Mouse (Mus musculus) neural tube, embryonic 14.5 days (tissue): ENCODE measurements around the gene Lmnb2. TPM values are rescaled to one million over a fixed set of nuclear protein-coding genes. Genes with fewer than 3 reads are reported as not detected.

Source experiments
- ATAC-seq: fragments of 200-750 bp; cut with Nextera tagmentation; 2 replicates; pipeline ENCODE4 v1.8.0; 2017; ENCODE audit warnings: low read depth, mild to moderate bottlenecking, moderate TSS enrichment, moderate library complexity
- H3K27ac ChIP-seq: fragments of 300-500 bp; sonication (generic); 2 replicates; pipeline ENCODE4 v1.5.1; 2014; ENCODE audit warnings: low read depth, mild to moderate bottlenecking, control low read depth, low read length, moderate library complexity, mixed read lengths
- H3K27me3 ChIP-seq: fragments of 300-500 bp; sonication (generic); 2 replicates; pipeline ENCODE4 v1.6.1; 2014; ENCODE audit warnings: low read length; ENCODE audit not compliant: control insufficient read depth, insufficient read depth
- H3K36me3 ChIP-seq: fragments of 300-500 bp; sonication (generic); 2 replicates; pipeline ENCODE4 v1.6.1; 2014; ENCODE audit warnings: low read length, mixed read lengths; ENCODE audit not compliant: control insufficient read depth, insufficient read depth
- H3K4me1 ChIP-seq: fragments of 300-500 bp; sonication (generic); 2 replicates; pipeline ENCODE4 v1.6.1; 2014; ENCODE audit warnings: low read length; ENCODE audit not compliant: control insufficient read depth, insufficient read depth
- H3K4me2 ChIP-seq: fragments of 300-500 bp; sonication (generic); 2 replicates; pipeline ENCODE4 v1.6.1; 2014; ENCODE audit warnings: mild to moderate bottlenecking, low read depth, low read length, control low read depth
- H3K4me3 ChIP-seq: fragments of 300-500 bp; sonication (generic); 2 replicates; pipeline ENCODE4 v1.5.1; 2014; ENCODE audit warnings: low read depth, low read length, control low read depth, mixed read lengths
- H3K9ac ChIP-seq: fragments of 300-500 bp; sonication (generic); replicated peaks from 2 replicates; pipeline ENCODE4 v1.6.1; 2014; ENCODE audit warnings: low read depth, mild to moderate bottlenecking, control low read depth, low read length, mixed read lengths
- H3K9me3 ChIP-seq: fragments of 300-500 bp; sonication (generic); 2 replicates; pipeline ENCODE4 v1.6.1; 2016; ENCODE audit warnings: low read length; ENCODE audit not compliant: control insufficient read depth
- WGBS: fragments of 180-500 bp; shearing (Covaris S2); extraction: QIAGEN DNeasy Blood & Tissue Kit; methylation state at CpG from one replicate; pipeline ENCODE4 v1.1.7; 2014; 5-methylcytosine and 5-hydroxymethylcytosine counted together
- polyA plus RNA-seq: library from polyadenylated mRNA; unstranded; fragments of >200 nt; fragmentation: Nextera tagmentation; extraction: Ambion mirVana; gene quantifications from 2 replicates; pipeline ENCODE4 v1.2.1, GENCODE M21; 2014

Gene Lmnb2
- polyA plus RNA-seq, 1 experiment from 2014 or later: 10.8 TPM

DNA sequence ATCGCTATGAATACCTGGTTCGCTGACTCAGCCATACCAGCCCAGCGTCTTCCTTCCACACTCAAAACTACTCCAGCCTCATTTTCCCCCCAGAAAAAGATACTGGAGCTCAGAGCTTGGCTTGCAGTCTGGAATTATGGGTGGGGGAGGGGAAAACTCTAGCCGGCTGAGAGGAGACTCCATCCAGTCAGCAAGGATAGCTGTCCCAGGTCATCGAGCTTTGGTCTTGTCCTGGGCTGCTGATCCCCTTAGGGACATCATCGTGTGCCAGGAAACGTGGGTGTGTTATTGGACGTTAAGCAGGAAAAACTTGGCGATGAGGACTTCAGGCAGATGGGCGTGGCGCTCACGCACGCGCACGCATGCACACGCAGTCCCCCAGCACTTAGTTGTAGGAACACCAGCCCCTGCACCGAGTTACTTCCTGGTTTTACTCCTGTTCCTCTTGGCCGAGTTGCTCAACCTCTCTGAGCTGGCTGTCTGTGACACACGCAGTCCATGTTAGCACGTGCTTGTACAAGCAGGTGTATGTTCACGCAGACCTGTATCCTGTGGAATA lies 15.5 kb upstream of the Lmnb2 start:
- peaks cover 59% of the 10 kb centered on the region for H3K4me1 ChIP-seq
- H3K9me3 ChIP-seq: no peaks in the 10 kb centered on the region
- H3K9ac ChIP-seq: no peak overlapping the region
- no peaks in the 10 kb centered on the region for H3K36me3 ChIP-seq
- no peak for ATAC-seq
- H3K4me2 ChIP-seq: peak overlapping the region; percentile 31; the same call in 1 of the 2 replicates
- H3K27me3 ChIP-seq: peaks cover 41% of the 10 kb centered on the region
- no peak overlapping the region for H3K4me3 ChIP-seq
- H3K27ac ChIP-seq: no peak overlapping the region
- 3% methylated on average over 21 of the region's 21 CpGs for WGBS

DNA sequence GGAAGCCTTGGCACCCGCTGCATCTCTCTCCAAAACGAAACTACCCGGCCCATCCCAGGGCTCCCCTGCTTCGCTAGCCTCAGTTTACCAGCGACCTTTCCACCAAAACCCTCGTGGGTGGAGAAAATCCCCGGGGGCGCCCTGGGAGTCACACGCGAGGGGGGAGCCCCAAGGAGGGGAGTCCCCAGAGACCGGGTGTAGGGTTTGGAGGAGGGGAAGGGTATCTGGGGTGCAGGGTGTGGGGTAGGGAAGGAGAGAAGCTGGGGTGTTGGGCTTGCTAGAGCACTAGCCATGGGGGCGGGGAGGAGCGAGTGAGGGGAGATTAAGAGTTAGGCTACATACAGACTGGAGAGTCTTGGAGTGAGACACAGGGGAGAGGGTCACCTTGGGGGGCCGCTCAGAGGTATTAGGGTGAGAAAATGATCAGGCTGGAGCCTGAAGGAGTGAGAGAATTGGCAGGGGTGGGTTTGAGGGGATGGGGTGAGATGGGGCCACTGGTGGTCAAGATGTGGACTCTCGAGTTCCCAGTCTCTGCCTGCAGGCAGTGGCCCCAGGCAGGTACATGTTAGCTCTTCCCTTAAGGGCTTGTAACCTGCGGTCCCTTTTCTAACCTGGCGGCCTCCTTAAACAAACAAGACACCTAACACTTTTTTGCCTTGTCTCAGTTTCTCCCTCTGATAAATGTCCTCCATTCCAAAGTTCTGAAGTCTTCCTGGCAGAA lies 14.8 kb upstream of the Lmnb2 start:
- H3K4me2 ChIP-seq: peak overlapping the region; percentile 36; the same call in 1 of the 2 replicates
- no peak overlapping the region for H3K9ac ChIP-seq
- H3K36me3 ChIP-seq: no peaks in the 10 kb centered on the region
- under 1% methylated on average over 17 of the region's 17 CpGs for WGBS
- peaks cover 41% of the 10 kb centered on the region for H3K27me3 ChIP-seq
- H3K27ac ChIP-seq: no peak overlapping the region
- no peak for ATAC-seq
- peaks cover 54% of the 10 kb centered on the region for H3K4me1 ChIP-seq
- no peak overlapping the region; the same call in 1 of the 2 replicates for H3K4me3 ChIP-seq
- no peaks in the 10 kb centered on the region for H3K9me3 ChIP-seq

- Histone ChIP-seq H3K4me1 (peaks cover 48% of the 10 kb centered on the region), H3K36me3 (no peaks in the 10 kb centered on the region), H3K4me2 (peak overlapping the region; percentile 36), H3K9me3 (no peaks in the 10 kb centered on the region), H3K9ac (no peak overlapping the region), H3K27me3 (peaks cover 39% of the 10 kb centered on the region), H3K4me3 (peak overlapping the region; percentile 6), H3K27ac (no peak overlapping the region)
- no peak for ATAC-seq
- 0% methylated on average over 20 of the region's 20 CpGs for WGBS
Observed at GRCm38 (mm10) chr10:80932206-80932605, 14.2 kb upstream of the Lmnb2 start.

GRCm38 (mm10) chr10:80931695-80932094 lies 13.7 kb upstream of the Lmnb2 start:
- H3K4me3 ChIP-seq: peak overlapping the region; percentile 39
- ATAC-seq: no peak
- H3K36me3 ChIP-seq: no peaks in the 10 kb centered on the region
- H3K9ac ChIP-seq: no peak overlapping the region
- H3K27me3 ChIP-seq: peaks cover 35% of the 10 kb centered on the region
- no peaks in the 10 kb centered on the region for H3K9me3 ChIP-seq
- under 1% methylated on average over 26 of the region's 26 CpGs for WGBS
- H3K4me1 ChIP-seq: peaks cover 46% of the 10 kb centered on the region
- peak overlapping the region; percentile 70 for H3K4me2 ChIP-seq
- no peak overlapping the region for H3K27ac ChIP-seq

GRCm38 (mm10) chr10:80931153-80931671 lies 13.2 kb upstream of the Lmnb2 start:
- H3K36me3 ChIP-seq: no peaks in the 10 kb centered on the region
- 3% methylated on average over 14 of the region's 14 CpGs for WGBS
- no peaks in the 10 kb centered on the region for H3K9me3 ChIP-seq
- H3K27ac ChIP-seq: no peak overlapping the region
- peaks cover 34% of the 10 kb centered on the region for H3K27me3 ChIP-seq
- H3K4me2 ChIP-seq: peak overlapping the region; percentile 70
- H3K4me3 ChIP-seq: peak overlapping the region; percentile 39
- no peak for ATAC-seq
- no peak overlapping the region for H3K9ac ChIP-seq
- peaks cover 41% of the 10 kb centered on the region for H3K4me1 ChIP-seq

DNA sequence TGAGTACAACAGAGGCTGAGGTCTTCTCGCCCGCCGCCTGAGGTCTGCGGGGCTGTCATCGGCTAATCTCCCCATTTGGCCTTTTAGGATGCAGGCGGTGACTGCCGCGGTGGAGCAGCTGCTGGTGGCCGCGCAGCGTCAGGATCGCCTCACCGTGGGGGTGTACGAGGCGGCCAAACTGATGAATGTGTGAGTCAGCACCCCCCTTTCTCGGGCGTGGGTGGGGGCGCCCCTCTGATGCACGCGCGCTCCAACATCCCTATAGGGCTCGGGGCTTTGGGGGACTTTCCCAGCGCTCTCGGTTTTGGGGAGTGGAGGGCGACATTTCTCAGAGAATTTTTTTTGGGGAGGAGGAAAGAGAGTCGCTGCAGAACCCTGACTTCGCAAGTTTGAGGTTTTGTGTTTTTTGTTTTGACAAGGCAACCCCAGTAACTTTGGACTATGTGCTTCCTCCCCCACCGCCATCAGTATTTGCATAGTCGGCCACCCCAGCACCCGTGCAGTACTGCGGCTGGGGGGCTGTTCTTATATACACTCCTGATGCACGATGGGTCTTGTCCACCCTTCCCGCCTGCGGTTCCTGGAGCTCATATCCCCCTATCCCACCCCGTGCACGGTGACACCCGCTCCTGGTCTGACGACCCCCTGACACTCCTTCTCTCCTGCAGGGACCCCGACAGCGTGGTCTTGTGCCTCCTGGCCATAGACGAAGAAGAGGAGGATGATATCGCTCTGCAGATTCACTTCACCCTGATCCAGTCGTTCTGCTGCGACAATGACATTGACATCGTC lies 12.5 kb upstream of the Lmnb2 start:
- Histone ChIP-seq H3K36me3 (no peaks in the 10 kb centered on the region), H3K4me3 (peak overlapping the region; percentile 39), H3K9ac (peak overlapping the region; percentile 37), H3K27ac (no peak overlapping the region), H3K9me3 (no peaks in the 10 kb centered on the region), H3K4me2 (peak overlapping the region; percentile 70), H3K27me3 (peaks cover 32% of the 10 kb centered on the region), H3K4me1 (peaks cover 37% of the 10 kb centered on the region)
- ATAC-seq: no peak
- WGBS: 2% methylated on average over 45 of the region's 45 CpGs

- Histone ChIP-seq H3K4me3 (peak within 1 kb of the TSS; percentile 39), H3K36me3 (no peaks in the 10 kb centered on the region), H3K9ac (peak within 1 kb of the TSS; percentile 51), H3K4me1 (peaks cover 37% of the 10 kb centered on the region), H3K27me3 (peaks cover 26% of the 10 kb centered on the region), H3K4me2 (peak within 1 kb of the TSS; percentile 70), H3K27ac (peak within 1 kb of the TSS; percentile 46; the same call in 1 of the 2 replicates), H3K9me3 (no peaks in the 10 kb centered on the region)
- under 1% methylated on average over 56 of the region's 56 CpGs for WGBS
- peak; percentile 90 for ATAC-seq
Observed at GRCm38 (mm10) chr10:80929299-80930226, 11.5 kb upstream of the Lmnb2 start, which contains the start of gene Gadd45b. Gene Gadd45b, plus strand, starts transcription at chr10:80930073.
